Mouse (Mus musculus): ENCODE data around the gene Cltc. TPM values are rescaled to one million over a fixed set of nuclear protein-coding genes. Genes with fewer than 3 reads are reported as not detected.

The Cltc gene
- total and polyA plus RNA-seq, 2 experiments from 2014 or later: 140 to 440 TPM

DNA sequence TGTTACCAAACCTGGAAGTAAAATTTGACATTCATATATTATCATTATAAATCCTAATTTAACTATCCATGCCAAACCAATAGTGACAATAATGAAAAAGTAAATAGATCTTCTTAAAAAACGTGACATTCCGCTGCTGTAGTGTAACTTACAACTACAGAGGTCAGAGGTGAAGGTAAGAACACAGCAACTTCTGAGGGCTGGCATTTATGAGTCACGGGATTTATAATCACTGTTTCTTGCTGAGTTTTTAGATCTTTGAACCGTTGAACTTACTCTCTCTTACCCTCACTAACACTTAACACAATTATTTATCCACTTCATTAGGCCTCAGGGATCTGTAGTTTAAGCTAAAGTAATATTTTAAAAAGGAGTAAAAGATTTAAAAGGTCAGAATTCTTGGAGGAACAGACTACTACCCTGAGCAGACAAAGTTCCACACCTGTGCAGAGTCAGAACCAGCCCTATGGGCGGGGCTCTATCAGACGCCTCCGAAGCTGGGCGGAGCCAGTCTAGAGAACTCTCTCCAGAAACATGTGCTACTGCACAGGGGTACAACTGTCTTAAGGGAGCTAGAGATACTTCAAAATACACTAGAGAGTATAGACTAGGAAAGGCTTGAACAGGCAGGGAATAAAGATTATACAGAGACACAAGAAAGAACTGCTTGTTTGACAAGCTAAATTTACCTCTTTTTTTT lies 19.9 kb downstream of the Cltc start:
- no peaks in the 10 kb centered on the region for H3K9me3 ChIP-seq (ENCODE audit: low read length)
- H3K4me2 ChIP-seq (ENCODE audit: low read depth, low read length, poor library complexity, severe bottlenecking): no peak overlapping the region
- TF ChIP-seq CTCF (IDR thresholded peaks at IDR 0.05): no peak
- H3K27ac ChIP-seq (ENCODE audit: low read depth, low read length): no peak overlapping the region
- WGBS: 89% methylated on average over 8 of the region's 8 CpGs
- no peaks in the 10 kb centered on the region for H3K4me1 ChIP-seq (ENCODE audit: insufficient read depth, low read length)
- ATAC-seq (ENCODE audit: low FRiP score) (no peak), DNase-seq (ENCODE audit: low spot score) (no peak)
- no peak overlapping the region for H3K9ac ChIP-seq (replicated peaks; ENCODE audit: low read length, poor library complexity, severe bottlenecking)
- 0 out of 2 replicates have a peak, but pooled peaks cover 2% of the 10 kb centered on the region for H3K36me3 ChIP-seq (ENCODE audit: insufficient read depth, low read length)
- no peak overlapping the region for H3K4me3 ChIP-seq (ENCODE audit: low read depth, low read length)
- no peaks in the 10 kb centered on the region for H3K27me3 ChIP-seq (ENCODE audit: insufficient read depth, low read length)

- Histone ChIP-seq H3K27ac (ENCODE audit: low read depth, low read length) (no peak overlapping the region), H3K36me3 (ENCODE audit: insufficient read depth, low read length) (peaks cover 11% of the 10 kb centered on the region), H3K27me3 (ENCODE audit: insufficient read depth, low read length) (no peaks in the 10 kb centered on the region), H3K4me3 (ENCODE audit: low read depth, low read length) (no peak overlapping the region), H3K9ac (replicated peaks; ENCODE audit: low read length, poor library complexity, severe bottlenecking) (no peak overlapping the region), H3K9me3 (ENCODE audit: low read length) (no peaks in the 10 kb centered on the region), H3K4me1 (ENCODE audit: insufficient read depth, low read length) (no peaks in the 10 kb centered on the region), H3K4me2 (ENCODE audit: low read depth, low read length, poor library complexity, severe bottlenecking) (no peak overlapping the region)
- ATAC-seq (ENCODE audit: low FRiP score) (no peak), DNase-seq (ENCODE audit: low spot score) (no peak)
- WGBS: 87% methylated on average over 4 of the region's 4 CpGs
- TF ChIP-seq CTCF (IDR thresholded peaks at IDR 0.05): no peak
Observed at GRCm38 (mm10) chr11:86734993-86735392, 22.4 kb downstream of the Cltc start.

GRCm38 (mm10) chr11:86734241-86734939 lies 23.0 kb downstream of the Cltc start:
- Histone ChIP-seq H3K36me3 (ENCODE audit: insufficient read depth, low read length) (peaks cover 14% of the 10 kb centered on the region), H3K4me2 (ENCODE audit: low read depth, low read length, poor library complexity, severe bottlenecking) (no peak overlapping the region), H3K9ac (replicated peaks; ENCODE audit: low read length, poor library complexity, severe bottlenecking) (no peak overlapping the region), H3K27ac (ENCODE audit: low read depth, low read length) (no peak overlapping the region), H3K4me1 (ENCODE audit: insufficient read depth, low read length) (no peaks in the 10 kb centered on the region), H3K27me3 (ENCODE audit: insufficient read depth, low read length) (no peaks in the 10 kb centered on the region), H3K9me3 (ENCODE audit: low read length) (no peaks in the 10 kb centered on the region), H3K4me3 (ENCODE audit: low read depth, low read length) (no peak overlapping the region)
- ATAC-seq (ENCODE audit: low FRiP score): no peak
- no peak for DNase-seq (ENCODE audit: low spot score)
- 42% methylated on average over 10 of the region's 10 CpGs for WGBS
- no peak for TF ChIP-seq CTCF (IDR thresholded peaks at IDR 0.05)

DNA sequence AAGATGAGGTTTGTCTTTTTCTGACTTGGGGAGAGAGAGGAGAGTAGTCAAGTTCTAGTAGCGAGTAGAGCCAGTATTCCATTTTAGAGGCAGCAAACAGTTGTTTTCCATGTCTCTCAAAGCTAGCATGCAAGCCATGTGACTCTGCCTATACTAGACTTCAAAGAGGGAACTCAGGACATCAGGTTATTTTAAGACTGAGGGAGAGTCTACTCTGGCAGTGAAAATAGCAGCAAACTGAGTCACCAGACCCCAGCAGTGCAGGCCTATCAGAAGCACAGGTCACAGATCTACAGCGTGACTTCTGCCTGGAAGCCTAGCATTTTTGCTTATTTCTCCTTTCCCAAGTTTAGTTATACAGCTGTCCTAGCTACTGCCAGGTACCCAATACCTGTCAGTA lies 25.9 kb downstream of the Cltc start:
- 83% methylated on average over 2 of the region's 2 CpGs for WGBS
- no peak for TF ChIP-seq CTCF (IDR thresholded peaks at IDR 0.05)
- Histone ChIP-seq H3K27me3 (ENCODE audit: insufficient read depth, low read length) (no peaks in the 10 kb centered on the region), H3K4me2 (ENCODE audit: low read depth, low read length, poor library complexity, severe bottlenecking) (no peak overlapping the region), H3K9me3 (ENCODE audit: low read length) (no peaks in the 10 kb centered on the region), H3K9ac (replicated peaks; ENCODE audit: low read length, poor library complexity, severe bottlenecking) (no peak overlapping the region), H3K4me1 (ENCODE audit: insufficient read depth, low read length) (no peaks in the 10 kb centered on the region), H3K4me3 (ENCODE audit: low read depth, low read length) (no peak overlapping the region), H3K36me3 (ENCODE audit: insufficient read depth, low read length) (peaks cover 15% of the 10 kb centered on the region), H3K27ac (ENCODE audit: low read depth, low read length) (no peak overlapping the region)
- DNase-seq (ENCODE audit: low spot score) (no peak), ATAC-seq (ENCODE audit: low FRiP score) (no peak)

DNA sequence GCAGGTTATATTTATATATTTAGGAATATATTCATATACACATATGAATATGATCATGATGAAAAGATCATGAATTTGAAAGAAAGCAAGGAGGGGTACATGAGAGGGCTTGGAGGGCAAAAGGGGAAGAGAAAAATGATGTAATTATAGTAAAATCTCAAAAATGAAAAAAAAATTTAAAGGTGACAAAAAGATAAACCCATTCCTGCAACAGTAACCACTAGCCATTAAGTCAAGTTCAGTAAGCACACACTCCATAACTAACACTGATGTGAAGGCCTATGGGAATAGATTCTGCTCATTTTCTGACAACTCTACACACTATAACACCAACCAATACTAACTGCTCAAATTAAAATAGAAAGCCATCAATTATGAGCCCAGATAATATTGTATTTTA lies 31.8 kb downstream of the Cltc start:
- no peaks in the 10 kb centered on the region for H3K4me1 ChIP-seq (ENCODE audit: insufficient read depth, low read length)
- H3K4me3 ChIP-seq (ENCODE audit: low read depth, low read length): no peak overlapping the region
- H3K36me3 ChIP-seq (ENCODE audit: insufficient read depth, low read length): peaks cover 21% of the 10 kb centered on the region
- H3K27me3 ChIP-seq (ENCODE audit: insufficient read depth, low read length): no peaks in the 10 kb centered on the region
- H3K27ac ChIP-seq (ENCODE audit: low read depth, low read length): no peak overlapping the region
- H3K9ac ChIP-seq (replicated peaks; ENCODE audit: low read length, poor library complexity, severe bottlenecking): no peak overlapping the region
- DNase-seq (ENCODE audit: low spot score): no peak
- no peak for ATAC-seq (ENCODE audit: low FRiP score)
- H3K4me2 ChIP-seq (ENCODE audit: low read depth, low read length, poor library complexity, severe bottlenecking): no peak overlapping the region
- TF ChIP-seq CTCF (IDR thresholded peaks at IDR 0.05): no peak
- no peaks in the 10 kb centered on the region for H3K9me3 ChIP-seq (ENCODE audit: low read length)

DNA sequence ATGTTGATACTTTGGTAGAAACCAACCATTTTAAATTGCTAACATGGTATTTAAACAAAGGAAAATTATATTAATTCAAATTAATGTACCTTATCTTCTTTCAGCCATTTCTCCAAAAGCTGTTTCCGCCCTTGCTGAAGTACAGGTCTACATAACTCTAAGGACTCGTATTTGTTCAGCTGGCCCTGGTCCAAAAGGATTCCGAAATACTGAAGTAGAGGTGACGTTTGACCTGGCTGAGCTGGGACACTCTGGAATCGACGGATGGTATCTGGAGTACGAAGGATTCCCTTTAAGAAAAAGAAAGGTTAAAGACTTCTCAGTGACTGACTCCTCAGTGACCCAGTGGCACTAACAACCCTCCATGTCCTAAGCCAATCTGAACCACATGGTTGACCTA lies 32.4 kb downstream of the Cltc start:
- Histone ChIP-seq H3K4me2 (ENCODE audit: low read depth, low read length, poor library complexity, severe bottlenecking) (no peak overlapping the region), H3K4me1 (ENCODE audit: insufficient read depth, low read length) (no peaks in the 10 kb centered on the region), H3K4me3 (ENCODE audit: low read depth, low read length) (no peak overlapping the region), H3K27me3 (ENCODE audit: insufficient read depth, low read length) (no peaks in the 10 kb centered on the region), H3K36me3 (ENCODE audit: insufficient read depth, low read length) (peaks cover 26% of the 10 kb centered on the region), H3K9me3 (ENCODE audit: low read length) (no peaks in the 10 kb centered on the region), H3K9ac (replicated peaks; ENCODE audit: low read length, poor library complexity, severe bottlenecking) (no peak overlapping the region), H3K27ac (ENCODE audit: low read depth, low read length) (no peak overlapping the region)
- no peak for DNase-seq (ENCODE audit: low spot score)
- no peak for ATAC-seq (ENCODE audit: low FRiP score)
- no peak for TF ChIP-seq CTCF (IDR thresholded peaks at IDR 0.05)
- WGBS: 91% methylated on average over 7 of the region's 7 CpGs
